Mouse (Mus musculus): ENCODE results near the gene Prph. TPM values are rescaled to one million over a fixed set of nuclear protein-coding genes. Genes with fewer than 3 reads are reported as not detected.

The Prph gene
- total and polyA plus RNA-seq, 2 experiments from 2014 or later = 50.0 to 62.6 TPM

- no peaks in the 10 kb centered on the region for H3K9me3 ChIP-seq (ENCODE audit: low read length)
- no peak overlapping the region for H3K9ac ChIP-seq (replicated peaks; ENCODE audit: low read length)
- no peak overlapping the region for H3K27ac ChIP-seq
- H3K36me3 ChIP-seq (ENCODE audit: insufficient read depth, low read length) = no peaks in the 10 kb centered on the region
- no peaks in the 10 kb centered on the region for H3K4me1 ChIP-seq (ENCODE audit: insufficient read depth, low read length)
- H3K27me3 ChIP-seq (ENCODE audit: insufficient read depth, low read length) = peaks cover 24% of the 10 kb centered on the region
- DNase-seq (ENCODE audit: low spot score) = no peak
- H3K4me3 ChIP-seq (ENCODE audit: low read length) = no peak overlapping the region
- no peak for ATAC-seq
- H3K4me2 ChIP-seq (ENCODE audit: low read depth, low read length) = no peak overlapping the region
- TF ChIP-seq CTCF (IDR thresholded peaks at IDR 0.05; ENCODE audit: low read depth) = no peak
- WGBS = 88% methylated on average over 16 of the region's 16 CpGs
Measured at GRCm38 (mm10) chr15:99082840-99083239, 27.9 kb downstream of the Prph start.

- H3K36me3 ChIP-seq (ENCODE audit: insufficient read depth, low read length) = no peaks in the 10 kb centered on the region
- no peaks in the 10 kb centered on the region for H3K4me1 ChIP-seq (ENCODE audit: insufficient read depth, low read length)
- no peak overlapping the region for H3K27ac ChIP-seq
- no peaks in the 10 kb centered on the region for H3K9me3 ChIP-seq (ENCODE audit: low read length)
- peak; percentile 71 for DNase-seq (ENCODE audit: low spot score)
- WGBS = 68% methylated on average over 9 of the region's 9 CpGs
- no peak; the same call in 1 of the 2 replicates for ATAC-seq
- H3K4me2 ChIP-seq (ENCODE audit: low read depth, low read length) = no peak overlapping the region
- H3K4me3 ChIP-seq (ENCODE audit: low read length) = no peak overlapping the region
- peak; percentile 77 for TF ChIP-seq CTCF (IDR thresholded peaks at IDR 0.05; ENCODE audit: low read depth)
- H3K9ac ChIP-seq (replicated peaks; ENCODE audit: low read length) = no peak overlapping the region
- peaks cover 29% of the 10 kb centered on the region for H3K27me3 ChIP-seq (ENCODE audit: insufficient read depth, low read length)
Measured at GRCm38 (mm10) chr15:99083258-99083657, 28.3 kb downstream of the Prph start.

DNA sequence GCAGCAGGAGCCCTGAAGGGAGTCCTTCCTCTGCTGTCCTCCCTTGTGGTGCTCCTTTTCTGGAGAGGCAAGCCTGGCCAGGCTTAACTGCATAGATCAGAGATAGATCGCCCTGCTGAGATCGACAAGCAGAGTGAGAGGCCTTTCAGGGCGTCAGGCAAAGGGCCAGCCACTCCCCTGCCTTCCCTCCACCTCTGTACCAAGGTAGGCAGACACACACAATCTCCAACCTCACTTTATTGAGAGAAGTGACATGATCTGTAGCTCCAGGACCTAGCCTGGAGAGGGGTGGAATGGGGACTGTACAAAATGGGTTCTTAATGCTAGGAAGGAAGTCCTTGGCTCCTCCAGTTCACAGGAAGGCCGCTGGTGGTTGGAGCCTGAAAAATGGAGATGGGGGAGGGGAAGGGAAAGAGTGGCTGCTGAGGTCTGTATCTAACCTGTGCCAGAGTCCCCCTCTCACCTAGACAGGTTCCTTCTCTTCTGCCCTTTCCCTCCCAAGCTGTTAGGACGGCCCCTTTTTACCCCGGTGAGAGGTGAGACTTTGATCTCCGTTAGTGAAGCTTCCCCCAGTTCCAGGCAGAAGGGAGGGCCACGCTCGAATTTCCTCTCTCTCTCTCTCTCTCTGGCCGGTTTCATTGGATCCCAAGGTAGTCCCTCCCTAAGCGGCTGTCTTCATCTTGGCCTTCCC, 29.0 kb downstream of the Prph start:
- Histone ChIP-seq H3K4me3 (ENCODE audit: low read length) (no peak overlapping the region), H3K4me1 (ENCODE audit: insufficient read depth, low read length) (no peaks in the 10 kb centered on the region), H3K27ac (no peak overlapping the region), H3K27me3 (ENCODE audit: insufficient read depth, low read length) (peaks cover 36% of the 10 kb centered on the region), H3K4me2 (ENCODE audit: low read depth, low read length) (no peak overlapping the region), H3K9ac (replicated peaks; ENCODE audit: low read length) (no peak overlapping the region), H3K36me3 (ENCODE audit: insufficient read depth, low read length) (no peaks in the 10 kb centered on the region), H3K9me3 (ENCODE audit: low read length) (no peaks in the 10 kb centered on the region)
- ATAC-seq = no peak
- 18% methylated on average over 11 of the region's 11 CpGs for WGBS
- no peak for DNase-seq (ENCODE audit: low spot score)
- TF ChIP-seq CTCF (IDR thresholded peaks at IDR 0.05; ENCODE audit: low read depth) = no peak

GRCm38 (mm10) chr15:99084618-99085017, 29.6 kb downstream of the Prph start:
- Histone ChIP-seq H3K4me1 (ENCODE audit: insufficient read depth, low read length) (no peaks in the 10 kb centered on the region), H3K9ac (replicated peaks; ENCODE audit: low read length) (no peak overlapping the region), H3K4me3 (ENCODE audit: low read length) (no peak overlapping the region), H3K27me3 (ENCODE audit: insufficient read depth, low read length) (peaks cover 41% of the 10 kb centered on the region), H3K9me3 (ENCODE audit: low read length) (no peaks in the 10 kb centered on the region), H3K4me2 (ENCODE audit: low read depth, low read length) (no peak overlapping the region), H3K36me3 (ENCODE audit: insufficient read depth, low read length) (no peaks in the 10 kb centered on the region), H3K27ac (no peak overlapping the region)
- WGBS = 19% methylated on average over 19 of the region's 19 CpGs
- DNase-seq (ENCODE audit: low spot score) (no peak), ATAC-seq (no peak)
- TF ChIP-seq CTCF (IDR thresholded peaks at IDR 0.05; ENCODE audit: low read depth) = no peak

DNA sequence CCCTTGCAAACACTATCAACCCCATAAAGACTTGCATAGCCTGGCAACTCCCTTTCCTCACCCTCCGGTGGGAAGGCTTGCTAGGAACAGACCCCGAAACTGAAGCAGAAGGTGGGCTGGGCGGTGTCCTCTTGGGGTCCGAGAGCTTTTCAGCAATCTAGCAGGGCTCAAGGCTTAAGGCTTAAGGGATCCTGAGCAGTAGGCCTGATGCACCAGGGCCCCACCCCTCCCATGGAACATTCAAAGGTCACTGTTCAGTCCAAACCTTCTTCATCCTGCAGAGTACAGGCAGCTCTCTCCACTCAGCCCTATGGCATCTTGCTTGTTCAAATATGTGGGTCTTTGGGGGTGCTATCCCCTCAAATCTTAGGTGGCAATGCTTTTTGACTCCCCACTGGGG, 31.0 kb downstream of the Prph start:
- no peaks in the 10 kb centered on the region for H3K9me3 ChIP-seq (ENCODE audit: low read length)
- no peak overlapping the region for H3K9ac ChIP-seq (replicated peaks; ENCODE audit: low read length)
- no peak overlapping the region for H3K4me3 ChIP-seq (ENCODE audit: low read length)
- ATAC-seq (no peak), DNase-seq (ENCODE audit: low spot score) (no peak)
- no peak overlapping the region for H3K4me2 ChIP-seq (ENCODE audit: low read depth, low read length)
- peaks cover 42% of the 10 kb centered on the region for H3K27me3 ChIP-seq (ENCODE audit: insufficient read depth, low read length)
- no peaks in the 10 kb centered on the region for H3K36me3 ChIP-seq (ENCODE audit: insufficient read depth, low read length)
- no peak for TF ChIP-seq CTCF (IDR thresholded peaks at IDR 0.05; ENCODE audit: low read depth)
- 76% methylated on average over 4 of the region's 4 CpGs for WGBS
- no peaks in the 10 kb centered on the region for H3K4me1 ChIP-seq (ENCODE audit: insufficient read depth, low read length)
- H3K27ac ChIP-seq = no peak overlapping the region

DNA sequence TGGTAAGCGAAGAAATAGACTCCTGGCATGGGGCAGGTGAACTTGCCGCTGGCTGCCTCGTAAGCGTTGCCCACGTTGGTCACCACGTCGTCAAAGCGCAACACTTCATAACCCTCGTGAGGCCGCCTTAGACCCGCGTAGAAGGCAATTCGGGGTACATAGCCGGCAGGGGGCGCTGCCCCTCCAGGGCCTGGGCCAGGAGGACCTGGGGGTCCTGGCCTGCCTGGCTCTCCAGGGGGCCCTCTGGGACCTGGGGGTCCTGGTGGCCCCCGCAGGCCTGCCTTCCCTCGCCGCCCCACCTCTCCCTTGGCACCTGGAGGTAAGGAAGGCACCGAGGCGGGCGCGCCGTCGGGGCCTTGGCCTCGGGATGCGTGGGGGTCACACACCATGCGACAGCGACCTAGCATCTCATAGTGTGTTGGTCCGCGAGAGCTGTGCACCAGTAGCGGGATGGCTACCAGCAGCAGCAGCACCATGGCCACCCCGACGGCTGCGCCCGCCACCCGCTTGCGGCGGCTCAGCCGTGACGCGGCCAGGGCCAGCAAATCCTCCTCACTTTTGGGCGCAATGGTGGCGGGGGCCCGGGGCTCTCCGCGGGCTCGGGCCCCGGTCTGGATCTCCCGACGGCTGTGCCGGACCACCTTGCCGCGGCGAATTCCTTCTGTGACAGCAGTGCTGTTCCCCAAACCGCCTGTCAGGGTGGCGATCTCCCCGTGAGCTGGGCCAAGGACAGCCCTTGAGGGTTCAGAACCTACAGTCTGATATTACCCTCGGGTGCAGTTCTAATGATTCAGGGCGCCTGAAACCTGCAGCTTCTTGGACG, 32.5 kb downstream of the Prph start, which contains the start of gene C1ql4:
TSS of gene C1ql4 (minus strand) at position 565 of the 823 bp plus-strand sequence.
- H3K4me3 ChIP-seq (ENCODE audit: low read length) = peak within 1 kb of the TSS; percentile 27
- no peaks in the 10 kb centered on the region for H3K4me1 ChIP-seq (ENCODE audit: insufficient read depth, low read length)
- ATAC-seq = 0 out of 2 replicates have a peak, but pooled peaks have one; percentile 4
- peaks cover 42% of the 10 kb centered on the region for H3K27me3 ChIP-seq (ENCODE audit: insufficient read depth, low read length)
- peak within 1 kb of the TSS; percentile 48 for H3K4me2 ChIP-seq (ENCODE audit: low read depth, low read length)
- no peak within 1 kb of the TSS for H3K27ac ChIP-seq
- no peaks in the 10 kb centered on the region for H3K9me3 ChIP-seq (ENCODE audit: low read length)
- no peak for DNase-seq (ENCODE audit: low spot score)
- 7% methylated on average over 60 of the region's 60 CpGs for WGBS
- 0 out of 2 replicates have a peak within 1 kb of the TSS, but pooled peaks have one; percentile 13 for H3K9ac ChIP-seq (replicated peaks; ENCODE audit: low read length)
- H3K36me3 ChIP-seq (ENCODE audit: insufficient read depth, low read length) = no peaks in the 10 kb centered on the region
- TF ChIP-seq CTCF (IDR thresholded peaks at IDR 0.05; ENCODE audit: low read depth) = peak; percentile 53

Data from hindbrain, postnatal 0 days (tissue).